Mouse (Mus musculus) effector memory CD4-positive, alpha-beta T cell, adult 7 months (primary cell): ENCODE data around the gene Esrrb. TPM values are rescaled to one million over a fixed set of nuclear protein-coding genes. Genes with fewer than 3 reads are reported as not detected.

Experiments
- polyA plus RNA-seq: library from polyadenylated mRNA; unstranded; fragments of 100-300 nt; shearing (Covaris generic); gene quantifications from one replicate; pipeline ENCODE4 v1.2.1, GENCODE M21; 2017

Esrrb gene
- not detected for polyA plus RNA-seq

GRCm38 (mm10) chr12:86360696-86361631 is at the start of gene Esrrb:
Gene Esrrb, plus strand, starts transcription at chr12:86361117.

Other genes starting within 250 kb of the Esrrb start
- 35.3 TPM for gene Gpatch2l, start 119.3 kb upstream of the Esrrb start, polyA plus RNA-seq